Mouse (Mus musculus) heart, postnatal 4 days (tissue): Measurements from ENCODE around the gene Gm21882. TPM values are rescaled to one million over a fixed set of nuclear protein-coding genes. Genes with fewer than 3 reads are reported as not detected.
"Not testable (repeated sequence)": the region's sequence is repeated elsewhere in the genome, so short reads cannot be mapped to it uniquely, and the experiment has no call there.

Source experiments
- DNase-seq: peaks from one replicate; pipeline ENCODE4 v3.0.0; 2021
- total RNA-seq, 2 experiments: library from RNA; stranded (reverse); gene quantifications; 2 replicates each; pipeline ENCODE4 v1.2.3; 2021

Gene Gm21882
- total RNA-seq, result not detected

GRCm38 (mm10) chrY:40381423-40381822 is at the start of gene Gm21882:
Gene Gm21882, minus strand, starts transcription at chrY:40381523.
- DNase-seq, result not testable (repeated sequence)

Other genes with a start within 250 kb of the Gm21882 start
- not detected for gene Gm21865, start 64.6 kb downstream of the Gm21882 start, total RNA-seq